Comparison of ENCODE assay signal across 8 mouse cellular contexts in genomic region chr19:44294588-44295041, GRCm38 (mm10). TPM values are rescaled to one million over a fixed set of nuclear protein-coding genes. Genes with fewer than 3 reads are reported as not detected.
DNase-seq lines count a peak whose midpoint lies in the region; ATAC-seq and TF ChIP-seq lines count a peak whose summit lies in the region.

No protein-coding gene starts in this region.

- H3K27ac ChIP-seq in CH12.LX (ENCODE audit: insufficient read depth, low read depth) = peak overlapping the region; percentile 74; the same call in 1 of the 2 replicates
- H3K27ac ChIP-seq in forebrain, embryonic 12.5 days = peak overlapping the region; percentile 99
- peak overlapping the region; percentile 87 for H3K27ac ChIP-seq in heart, postnatal 0 days (ENCODE audit: low read depth)
- H3K27ac ChIP-seq in liver, embryonic 16.5 days (ENCODE audit: low read length) = peak overlapping the region; percentile 93
- H3K27ac ChIP-seq in neural tube, embryonic 12.5 days = peak overlapping the region; percentile 89
- H3K27ac ChIP-seq in stomach, postnatal 0 days (replicated peaks) = peak overlapping the region; percentile 92

- peak; percentile 81 for TF ChIP-seq RAD21 in CH12.LX (IDR thresholded peaks at IDR 0.05; ENCODE audit: low read depth, low read length)

- no peak for TF ChIP-seq EP300 in CH12.LX (IDR thresholded peaks at IDR 0.05; ENCODE audit: low read length)
- peak; percentile 14; the same call in 1 of the 2 replicates for TF ChIP-seq EP300 in heart, postnatal 0 days (IDR thresholded peaks at IDR 0.05; ENCODE audit: low read depth)
- TF ChIP-seq EP300 in stomach, postnatal 0 days (optimal IDR thresholded peaks at IDR 0.05) = no peak

- peak; percentile 93 for DNase-seq in CH12.LX (ENCODE audit: extremely low read depth)
- DNase-seq in c-Kit-positive CD71-positive TER-119-negative erythroid progenitor cells, embryonic 14.5 days (ENCODE audit: low read depth) = peak; percentile 93
- DNase-seq in heart, postnatal 0 days (ENCODE audit: low spot score) = peak; percentile 95
- peak; percentile 94 for DNase-seq in kidney, postnatal 4 days
- peak; percentile 88 for DNase-seq in stomach, postnatal 0 days (ENCODE audit: low spot score)

- no peaks in the 10 kb centered on the region for H3K9me3 ChIP-seq in CH12.LX (replicated peaks; ENCODE audit: low read length)
- no peaks in the 10 kb centered on the region for H3K9me3 ChIP-seq in forebrain, embryonic 12.5 days
- no peaks in the 10 kb centered on the region for H3K9me3 ChIP-seq in heart, postnatal 0 days (replicated peaks; ENCODE audit: control insufficient read depth, low read length)
- no peaks in the 10 kb centered on the region for H3K9me3 ChIP-seq in liver, embryonic 16.5 days (replicated peaks; ENCODE audit: control insufficient read depth, low read length)
- no peaks in the 10 kb centered on the region for H3K9me3 ChIP-seq in neural tube, embryonic 12.5 days
- no peaks in the 10 kb centered on the region for H3K9me3 ChIP-seq in stomach, postnatal 0 days (ENCODE audit: control insufficient read depth, low read length)

- dilution Hi-C loops in CH12.LX (cut with MboI; ENCODE audit: extremely low pct_ligation_motif_present, extremely low pct_unique_long_range_greater_than_20kb, low sequenced_read_pairs) = no loop called here

- peak overlapping the region; percentile 68 to 94 (median 92) for H3K4me3 ChIP-seq in CH12.LX (replicated peaks in 1 of 3; ENCODE audit: low read depth in 2 of 3, low read length in 2 of 3, poor library complexity in 1 of 3)
- peak overlapping the region; percentile 89 for H3K4me3 ChIP-seq in forebrain, embryonic 12.5 days (replicated peaks)
- H3K4me3 ChIP-seq in heart, postnatal 0 days (ENCODE audit: low read depth, low read length) = peak overlapping the region; percentile 79
- H3K4me3 ChIP-seq in liver, embryonic 16.5 days (ENCODE audit: low read depth, low read length) = peak overlapping the region; percentile 79
- peak overlapping the region; percentile 71 for H3K4me3 ChIP-seq in neural tube, embryonic 12.5 days
- peak overlapping the region; percentile 71 for H3K4me3 ChIP-seq in stomach, postnatal 0 days (ENCODE audit: low read depth, low read length)

- H3K4me2 ChIP-seq in CH12.LX (ENCODE audit: insufficient read depth, low read depth, poor library complexity, severe bottlenecking) = peak overlapping the region; percentile 85
- H3K4me2 ChIP-seq in forebrain, embryonic 12.5 days = peak overlapping the region; percentile 100
- H3K4me2 ChIP-seq in heart, postnatal 0 days (ENCODE audit: low read depth, low read length) = peak overlapping the region; percentile 91
- peak overlapping the region; percentile 91 for H3K4me2 ChIP-seq in liver, embryonic 16.5 days (ENCODE audit: low read depth, low read length)
- peak overlapping the region; percentile 97 for H3K4me2 ChIP-seq in neural tube, embryonic 12.5 days (replicated peaks)
- H3K4me2 ChIP-seq in stomach, postnatal 0 days (replicated peaks; ENCODE audit: low read depth) = peak overlapping the region; percentile 75

- in situ Hi-C loops in CH12.LX (cut with MboI; ENCODE audit: low pct_ligation_motif_present, low pct_unique_long_range_greater_than_20kb, low sequenced_read_pairs) = loop anchor here (5.0 kb wide), 1 partner anchor 47 kb away; no protein-coding TSS in a partner anchor

- TF ChIP-seq CTCF in CH12.LX (conservative IDR thresholded peaks at IDR 0.05 in 1 of 2, IDR thresholded peaks at IDR 0.05 in 1 of 2; ENCODE audit: low read depth in 2 of 2, low read length in 2 of 2) = peak; percentile 68 to 99
- TF ChIP-seq CTCF in heart, postnatal 0 days (IDR thresholded peaks at IDR 0.05; ENCODE audit: low read depth) = peak; percentile 99
- peak; percentile 98 for TF ChIP-seq CTCF in stomach, postnatal 0 days (IDR thresholded peaks at IDR 0.05; ENCODE audit: low read depth)

- peaks cover 56% of the 10 kb centered on the region for H3K79me2 ChIP-seq in CH12.LX (replicated peaks; ENCODE audit: control insufficient read depth, extremely low read depth, insufficient read depth, poor library complexity, severe bottlenecking)

- ATAC-seq in forebrain, embryonic 12.5 days (ENCODE audit: low FRiP score) = peak; percentile 59
- ATAC-seq in heart, postnatal 0 days (ENCODE audit: insufficient read depth, low read depth) = peak; percentile 50
- peak; percentile 14 for ATAC-seq in liver, embryonic 16.5 days (ENCODE audit: low read depth)
- peak; percentile 58 for ATAC-seq in neural tube, embryonic 12.5 days (ENCODE audit: low FRiP score, low read depth)
- peak; percentile 41; the same call in 1 of the 2 replicates for ATAC-seq in stomach, postnatal 0 days (ENCODE audit: low FRiP score, low TSS enrichment)

- WGBS in forebrain, embryonic 12.5 days = under 1% methylated on average over 14 of the region's 14 CpGs
- WGBS in heart, postnatal 0 days = 0% methylated on average over 14 of the region's 14 CpGs
- WGBS in liver, embryonic 16.5 days (ENCODE audit: insufficient replicate concordance) = under 1% methylated on average over 14 of the region's 14 CpGs
- under 1% methylated on average over 14 of the region's 14 CpGs for WGBS in neural tube, embryonic 12.5 days
- 0% methylated on average over 14 of the region's 14 CpGs for WGBS in stomach, postnatal 0 days

- no peaks in the 10 kb centered on the region for H3K27me3 ChIP-seq in CH12.LX (replicated peaks)
- no peaks in the 10 kb centered on the region for H3K27me3 ChIP-seq in forebrain, embryonic 12.5 days
- H3K27me3 ChIP-seq in heart, postnatal 0 days (ENCODE audit: control insufficient read depth, insufficient read depth, low read length) = no peaks in the 10 kb centered on the region
- no peaks in the 10 kb centered on the region for H3K27me3 ChIP-seq in liver, embryonic 16.5 days (ENCODE audit: control insufficient read depth, insufficient read depth, low read depth, low read length)
- H3K27me3 ChIP-seq in neural tube, embryonic 12.5 days (replicated peaks) = no peaks in the 10 kb centered on the region
- no peaks in the 10 kb centered on the region for H3K27me3 ChIP-seq in stomach, postnatal 0 days (ENCODE audit: control insufficient read depth, insufficient read depth, low read length)

- peaks cover 12 to 48% of the 10 kb centered on the region in 2 experiments for H3K4me1 ChIP-seq in CH12.LX (ENCODE audit: control insufficient read depth in 1 of 2, insufficient read depth in 2 of 2)
- peaks cover 70% of the 10 kb centered on the region for H3K4me1 ChIP-seq in forebrain, embryonic 12.5 days
- peaks cover 61% of the 10 kb centered on the region for H3K4me1 ChIP-seq in heart, postnatal 0 days (ENCODE audit: control insufficient read depth, insufficient read depth)
- H3K4me1 ChIP-seq in liver, embryonic 16.5 days (ENCODE audit: control insufficient read depth, low read depth, low read length) = peaks cover 69% of the 10 kb centered on the region
- H3K4me1 ChIP-seq in neural tube, embryonic 12.5 days = peaks cover 61% of the 10 kb centered on the region
- peaks cover 10% of the 10 kb centered on the region; the same call in 1 of the 2 replicates for H3K4me1 ChIP-seq in stomach, postnatal 0 days (replicated peaks; ENCODE audit: control insufficient read depth, insufficient read depth)

- peaks cover 42 to 49% of the 10 kb centered on the region in 2 experiments for H3K36me3 ChIP-seq in CH12.LX (replicated peaks in 1 of 2; ENCODE audit: control insufficient read depth in 1 of 2, insufficient read depth in 1 of 2, low read length in 1 of 2)
- H3K36me3 ChIP-seq in forebrain, embryonic 12.5 days (replicated peaks) = peaks cover 48% of the 10 kb centered on the region
- peaks cover 17% of the 10 kb centered on the region for H3K36me3 ChIP-seq in heart, postnatal 0 days (replicated peaks; ENCODE audit: control insufficient read depth, insufficient read depth, low read length)
- peaks cover 5% of the 10 kb centered on the region; the same call in 1 of the 2 replicates for H3K36me3 ChIP-seq in liver, embryonic 16.5 days (ENCODE audit: control insufficient read depth, insufficient read depth)
- peaks cover 44% of the 10 kb centered on the region for H3K36me3 ChIP-seq in neural tube, embryonic 12.5 days
- peaks cover 16% of the 10 kb centered on the region; the same call in 1 of the 2 replicates for H3K36me3 ChIP-seq in stomach, postnatal 0 days (ENCODE audit: control insufficient read depth, insufficient read depth, low read length)

- peak overlapping the region; percentile 88 for H3K9ac ChIP-seq in CH12.LX (ENCODE audit: insufficient read depth, low read depth)
- peak overlapping the region; percentile 99 for H3K9ac ChIP-seq in forebrain, embryonic 12.5 days
- peak overlapping the region; percentile 68 for H3K9ac ChIP-seq in heart, postnatal 0 days (replicated peaks; ENCODE audit: low read depth, low read length)
- peak overlapping the region; percentile 80 for H3K9ac ChIP-seq in liver, embryonic 16.5 days (ENCODE audit: low read depth, low read length)
- peak overlapping the region; percentile 87 for H3K9ac ChIP-seq in neural tube, embryonic 12.5 days
- peak overlapping the region; percentile 64 for H3K9ac ChIP-seq in stomach, postnatal 0 days (ENCODE audit: low read length)

- peak; percentile 52 for TF ChIP-seq POLR2A in CH12.LX (IDR thresholded peaks at IDR 0.05; ENCODE audit: low read depth, low read length)

RNA-seq across cellular contexts. Expression of gene Scd2, which starts 1.1 kb away (rescaled TPM):
- total RNA-seq in CH12.LX (2012; rRNA removed) (204 and 212 TPM in 2 replicates), CH12.LX (2014; rRNA removed) (123 and 205 TPM in 2 replicates)
- 274 and 408 TPM in 2 replicates for polyA plus RNA-seq in CH12.LX (2012; ENCODE audit: insufficient read length, low read depth)
- polyA plus RNA-seq in forebrain, embryonic 12.5 days (2016; fragmentation: Nextera tagmentation; extraction: Ambion mirVana) = 470 and 492 TPM in 2 replicates
- 307 and 374 TPM in 2 replicates for total RNA-seq in heart, postnatal 0 days (2014; rRNA removed; ENCODE audit: low replicate concordance)
- polyA plus RNA-seq in heart, postnatal 0 days (2015; fragmentation: Nextera tagmentation; extraction: Ambion mirVana) = 47.5 and 61.2 TPM in 2 replicates
- 131 and 147 TPM in 2 replicates for polyA plus RNA-seq in liver, embryonic 16.5 days (2015; fragmentation: Nextera tagmentation; extraction: Ambion mirVana)
- polyA plus RNA-seq in neural tube, embryonic 12.5 days (2016; fragmentation: Nextera tagmentation; extraction: Ambion mirVana) = 353 and 371 TPM in 2 replicates
- 29.5 and 34.0 TPM in 2 replicates for polyA plus RNA-seq in stomach, postnatal 0 days (2015; fragmentation: Nextera tagmentation; extraction: Ambion mirVana)

RNA-seq across cellular contexts. Expression of gene Scd4, which starts 38.3 kb away (rescaled TPM):
- 0.08 TPM in 1 of 2 replicates, not detected in the other for total RNA-seq in CH12.LX (2012; rRNA removed)
- 0.18 TPM in 1 of 2 replicates, not detected in the other for total RNA-seq in CH12.LX (2014; rRNA removed)
- polyA plus RNA-seq in CH12.LX (2012; ENCODE audit: insufficient read length, low read depth) = 0.10 and 0.11 TPM in 2 replicates
- polyA plus RNA-seq in forebrain, embryonic 12.5 days (2016; fragmentation: Nextera tagmentation; extraction: Ambion mirVana) = 0.15 and 0.29 TPM in 2 replicates
- total RNA-seq in heart, postnatal 0 days (2014; rRNA removed; ENCODE audit: low replicate concordance) = 10.8 and 37.4 TPM in 2 replicates
- 30.8 and 38.2 TPM in 2 replicates for polyA plus RNA-seq in heart, postnatal 0 days (2015; fragmentation: Nextera tagmentation; extraction: Ambion mirVana)
- 0.04 and 0.07 TPM in 2 replicates for polyA plus RNA-seq in liver, embryonic 16.5 days (2015; fragmentation: Nextera tagmentation; extraction: Ambion mirVana)
- 0.05 and 0.08 TPM in 2 replicates for polyA plus RNA-seq in neural tube, embryonic 12.5 days (2016; fragmentation: Nextera tagmentation; extraction: Ambion mirVana)
- polyA plus RNA-seq in stomach, postnatal 0 days (2015; fragmentation: Nextera tagmentation; extraction: Ambion mirVana) = 0.08 TPM in 1 of 2 replicates, not detected in the other

Comparison
In these comparisons a context has a peak if more than half of its experiments do, and no peak if none do; other contexts are left out.
1. Peak in every context shown above with its lines: DNase-seq, ATAC-seq, H3K4me3 ChIP-seq and H3K27ac ChIP-seq.
2. RNA of gene Scd4, which starts 38.3 kb away (polyA plus RNA-seq): 30.8 to 38.2 TPM in heart, postnatal 0 days; 0.15 to 0.29 TPM in forebrain, embryonic 12.5 days, 0.10 to 0.11 TPM in CH12.LX, 0.08 TPM in stomach, postnatal 0 days, 0.05 to 0.08 TPM in neural tube, embryonic 12.5 days and 0.04 to 0.07 TPM in liver, embryonic 16.5 days; every median in the first group is over 10 times any median in the second.